Mouse (Mus musculus) liver, embryonic 14.5 days (tissue): ENCODE results near the gene Slco2a1.

ENCODE experiments used
- CTCF ChIP-seq: IDR thresholded peaks from 2 replicates; pipeline ENCODE4 v1.5.1; 2016; ENCODE audit warnings: antibody characterized with exemption, low read depth, control low read depth
- EP300 ChIP-seq: IDR thresholded peaks from 2 replicates; pipeline ENCODE4 v1.6.1; 2016; ENCODE audit warnings: antibody characterized with exemption, low read depth

DNA sequence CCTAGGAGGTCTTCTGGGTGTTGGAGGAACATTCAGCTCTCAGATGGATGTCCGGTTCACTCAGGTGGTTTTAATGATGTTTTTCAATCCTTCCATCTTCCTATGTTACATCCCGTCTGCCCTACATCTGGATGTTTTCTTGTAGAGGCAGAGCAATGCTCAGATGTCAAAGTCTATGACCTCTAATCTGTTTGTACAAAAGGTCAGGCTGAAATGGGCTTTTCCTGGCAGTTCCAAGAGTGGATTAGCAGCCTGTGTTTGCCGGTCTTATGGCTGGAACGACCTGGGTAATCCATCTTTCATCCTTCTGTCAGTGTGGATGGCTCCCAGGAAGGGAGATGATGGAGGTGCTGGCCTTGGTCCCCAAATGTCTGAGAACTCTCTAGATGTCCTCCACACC, 2.6 kb upstream of the Slco2a1 start:
- TF ChIP-seq CTCF (no peak), EP300 (no peak)
